In the genomic region with DNA sequence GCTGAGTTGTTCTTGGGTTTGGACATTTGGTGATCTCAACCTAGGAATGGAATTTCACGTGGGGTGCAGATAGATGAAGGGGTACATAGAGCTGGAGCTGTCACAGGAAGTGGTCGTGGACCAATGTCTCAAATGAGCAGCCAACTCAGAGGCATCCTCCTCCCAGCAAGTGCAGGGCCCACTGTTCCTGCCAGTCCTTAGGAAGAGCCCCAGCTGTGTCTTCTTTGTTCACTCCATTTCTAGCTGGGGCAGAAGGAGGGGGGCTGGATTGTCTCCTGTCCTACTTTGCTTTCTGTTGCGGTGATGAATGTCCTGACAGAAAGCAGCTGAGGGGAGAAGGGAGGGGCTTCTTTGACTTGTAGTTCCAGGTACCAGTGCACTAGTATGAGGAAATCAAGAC, we compare ENCODE assay signal across 29 mouse cellular contexts.
DNase-seq lines count a peak whose midpoint lies in the region; ATAC-seq lines count a peak whose summit lies in the region.
"Had no signal": no experiment of that assay in that cellular context is flagged by ENCODE, and none has a peak within 500 bp of the region (broad histone marks: within the 10 kb centered on the region; RNA-seq: fewer than 3 reads in every experiment).

No protein-coding gene starts in this region.

- no peak overlapping the region for H3K9ac ChIP-seq in hindbrain, embryonic 14.5 days
- H3K9ac ChIP-seq: embryonic facial prominence, embryonic 12.5 days; forebrain, embryonic 15.5 days; heart, embryonic 15.5 days; hindbrain, embryonic 13.5 days; liver, embryonic 12.5 days; liver, postnatal 0 days; midbrain, embryonic 13.5 days had no signal

- no peak overlapping the region for H3K4me2 ChIP-seq in hindbrain, embryonic 14.5 days (replicated peaks)
- H3K4me2 ChIP-seq: embryonic facial prominence, embryonic 12.5 days; forebrain, embryonic 15.5 days; heart, embryonic 15.5 days; hindbrain, embryonic 13.5 days; liver, embryonic 12.5 days; midbrain, embryonic 13.5 days had no signal

- no peak overlapping the region for H3K4me3 ChIP-seq in hindbrain, embryonic 14.5 days (replicated peaks; ENCODE audit: low read length)
- H3K4me3 ChIP-seq: embryonic facial prominence, embryonic 12.5 days; forebrain, embryonic 15.5 days; heart, embryonic 10.5 days; heart, embryonic 15.5 days; hindbrain, embryonic 13.5 days; liver, embryonic 12.5 days; midbrain, embryonic 13.5 days had no signal

- H3K4me1 ChIP-seq in hindbrain, embryonic 14.5 days (replicated peaks; ENCODE audit: control insufficient read depth, insufficient read depth, low read length): no peaks in the 10 kb centered on the region
- H3K4me1 ChIP-seq: embryonic facial prominence, embryonic 12.5 days; forebrain, embryonic 15.5 days; heart, embryonic 15.5 days; liver, embryonic 12.5 days had no signal

- WGBS in hindbrain, embryonic 14.5 days: 27% methylated on average over 3 of the region's 3 CpGs

- no peaks in the 10 kb centered on the region for H3K27me3 ChIP-seq in hindbrain, embryonic 14.5 days (ENCODE audit: control insufficient read depth, insufficient read depth, low read length)
- H3K27me3 ChIP-seq: embryonic facial prominence, embryonic 12.5 days; forebrain, embryonic 15.5 days; heart, embryonic 15.5 days; hindbrain, embryonic 13.5 days; liver, embryonic 12.5 days; midbrain, embryonic 13.5 days; Patski had no signal

- H3K27ac ChIP-seq in hindbrain, embryonic 14.5 days: no peak overlapping the region
- H3K27ac ChIP-seq: embryonic facial prominence, embryonic 12.5 days; forebrain, embryonic 15.5 days; heart, embryonic 10.5 days; heart, embryonic 15.5 days; hindbrain, embryonic 13.5 days; liver, embryonic 12.5 days; macrophage; midbrain, embryonic 13.5 days had no signal

- no peak for ATAC-seq in hindbrain, embryonic 14.5 days (ENCODE audit: low FRiP score)
- ATAC-seq: forebrain, embryonic 15.5 days; inflammation-experienced regulatory T-cells, adult 6 months; liver, embryonic 12.5 days; liver, postnatal 0 days; midbrain, embryonic 13.5 days; Patski had no signal

- no peaks in the 10 kb centered on the region for H3K36me3 ChIP-seq in hindbrain, embryonic 14.5 days (replicated peaks; ENCODE audit: control insufficient read depth, insufficient read depth)
- H3K36me3 ChIP-seq: embryonic facial prominence, embryonic 12.5 days; forebrain, embryonic 15.5 days; G1E; heart, embryonic 10.5 days; heart, embryonic 15.5 days; hindbrain, embryonic 13.5 days; liver, embryonic 12.5 days; midbrain, embryonic 13.5 days had no signal

- DNase-seq in lung, postnatal 36 days: peak; percentile 6
- DNase-seq in lung, postnatal 4 days: no peak
- DNase-seq in retina, postnatal 1 day: peak; percentile 67
- peak; percentile 74 for DNase-seq in thymus, postnatal 14 days
- DNase-seq in urinary bladder, postnatal 10 days (ENCODE audit: low spot score): no peak
- DNase-seq in cerebellum, adult 9-11 months: no peak
- DNase-seq in hindbrain, embryonic 14.5 days (ENCODE audit: low spot score): no peak
- DNase-seq: adrenal gland, postnatal 14 days; cerebellum, adult 11 months; cerebellum, adult 9-10 months; embryo, embryonic 11 days; gastrocnemius, postnatal 10 days; heart, postnatal 36 days; kidney, adult 11 months; kidney, postnatal 14 days; liver, postnatal 0 days; right cerebral cortex, postnatal 25 days; spleen, adult 18-20 months had no signal

- no peaks in the 10 kb centered on the region for H3K9me3 ChIP-seq in hindbrain, embryonic 14.5 days (ENCODE audit: control insufficient read depth, low read length)
- H3K9me3 ChIP-seq: embryonic facial prominence, embryonic 12.5 days; forebrain, embryonic 15.5 days; heart, embryonic 10.5 days; heart, embryonic 15.5 days; hindbrain, embryonic 13.5 days; liver, embryonic 12.5 days; midbrain, embryonic 13.5 days had no signal

Comparison
In these comparisons a context has a peak if more than half of its experiments do, and no peak if none do; other contexts are left out.
1. DNase-seq: peak in lung, postnatal 36 days (single experiment), retina, postnatal 1 day (single experiment) and thymus, postnatal 14 days (single experiment); none in lung, postnatal 4 days (0 of 2), urinary bladder, postnatal 10 days (single experiment), cerebellum, adult 9-11 months (single experiment) and hindbrain, embryonic 14.5 days (single experiment).